Mouse (Mus musculus) layer of hippocampus, adult 2 months (tissue): ENCODE data around the gene Uvrag. TPM values are rescaled to one million over a fixed set of nuclear protein-coding genes. Genes with fewer than 3 reads are reported as not detected.

Experiments used
- DNase-seq, 2 experiments: peaks; one replicate each; pipeline ENCODE4 v3.0.0; 2022; ENCODE audit warnings: low spot score in 2 of 2
- H3K27ac ChIP-seq: fragments of 200-600 bp; 2 replicates; pipeline ENCODE4 v1.8.1; 2022
- H3K4me3 ChIP-seq: fragments of 200-600 bp; 2 replicates; pipeline ENCODE4 v1.8.1; 2022; ENCODE audit warnings: mild to moderate bottlenecking
- CTCF ChIP-seq: fragments of 200-600 bp; conservative IDR thresholded peaks from 2 replicates; pipeline ENCODE4 v1.8.1; 2022; ENCODE audit warnings: antibody characterized with exemption, mild to moderate bottlenecking, moderate library complexity
- total RNA-seq, 2 experiments: library from RNA; stranded (reverse); gene quantifications; 2 replicates each; pipeline ENCODE4 v1.2.3; 2021

Uvrag gene
- total RNA-seq, 2 experiments from 2014 or later: 48.9 to 52.4 TPM

DNA sequence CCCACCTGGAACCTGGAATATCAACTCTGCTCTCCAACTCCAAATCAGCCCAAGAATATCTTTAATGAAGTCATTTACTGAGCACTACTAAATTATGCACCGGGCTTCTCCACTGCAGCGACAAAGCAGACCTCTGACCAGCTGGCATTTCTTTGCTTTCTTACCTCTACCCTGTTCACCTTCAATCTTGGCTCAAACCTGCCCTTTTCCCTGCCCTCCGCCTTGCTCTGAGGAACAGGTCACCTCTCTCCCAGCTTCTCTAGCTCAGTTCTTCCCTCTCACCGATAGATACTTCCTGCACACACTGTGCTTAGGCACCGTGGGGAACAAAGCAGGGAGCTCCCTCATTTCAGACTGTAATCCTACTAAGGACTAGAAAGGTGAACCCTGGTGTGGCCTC lies 18.3 kb downstream of the Uvrag start:
- no peak for DNase-seq

DNA sequence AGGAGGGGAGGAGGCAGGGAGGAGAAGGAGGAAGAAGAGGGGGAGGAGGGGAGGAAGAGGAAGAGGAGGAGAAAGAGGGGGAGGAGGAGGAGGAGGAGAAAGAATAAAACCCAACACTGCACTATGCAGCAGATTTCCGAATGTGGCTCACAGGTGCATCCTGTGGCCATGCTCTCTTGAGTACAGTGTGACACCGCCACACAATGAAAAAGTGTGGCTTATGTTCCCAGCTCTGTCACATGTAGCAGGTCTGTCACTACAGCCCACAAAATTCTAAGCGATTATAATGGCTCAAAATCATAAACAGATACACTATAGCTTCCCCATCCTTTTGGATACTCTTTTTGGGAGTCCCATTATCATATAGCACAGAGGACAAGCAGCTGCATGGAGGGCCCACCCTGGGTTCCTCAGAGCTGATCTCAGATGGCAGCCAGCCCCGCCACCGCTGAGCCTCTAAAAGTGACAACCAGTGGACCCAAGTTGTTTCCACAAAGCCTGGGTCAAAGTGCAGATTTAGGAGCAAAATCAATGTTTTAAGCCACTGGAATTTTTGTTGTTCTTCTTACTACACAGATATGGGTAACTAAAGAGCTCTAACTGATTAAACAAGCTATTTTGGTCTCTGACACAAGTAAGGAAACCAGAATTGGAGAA lies 19.9 kb downstream of the Uvrag start:
- H3K4me3 ChIP-seq: no peak overlapping the region
- H3K27ac ChIP-seq: no peak overlapping the region
- no peak for TF ChIP-seq CTCF
- DNase-seq: no peak

More for the DNA sequence above, 18.3 kb downstream of the Uvrag start:
- Histone ChIP-seq H3K4me3 (no peak overlapping the region), H3K27ac (no peak overlapping the region)
- no peak for TF ChIP-seq CTCF

DNA sequence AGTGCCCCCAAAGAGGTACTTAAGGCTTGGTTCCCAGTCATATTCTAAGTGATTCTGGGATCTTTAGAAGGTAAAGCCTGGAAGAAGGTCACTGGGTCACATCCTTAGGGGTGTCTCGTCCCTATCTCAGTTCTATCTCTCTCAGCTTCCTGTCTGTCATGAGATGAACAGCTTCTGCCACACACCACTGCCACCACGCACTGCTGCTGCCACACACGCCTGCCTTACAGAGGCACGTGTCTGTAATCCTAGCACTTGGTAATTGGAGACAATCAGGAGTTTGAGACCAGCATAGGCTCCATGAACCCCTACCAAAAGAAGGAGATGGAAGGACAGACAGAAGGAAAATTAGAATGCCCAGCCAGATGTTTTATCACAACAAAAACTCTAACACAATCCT lies 20.9 kb downstream of the Uvrag start:
- no peak for TF ChIP-seq CTCF
- H3K4me3 ChIP-seq: no peak overlapping the region
- no peak for DNase-seq
- no peak overlapping the region for H3K27ac ChIP-seq

DNA sequence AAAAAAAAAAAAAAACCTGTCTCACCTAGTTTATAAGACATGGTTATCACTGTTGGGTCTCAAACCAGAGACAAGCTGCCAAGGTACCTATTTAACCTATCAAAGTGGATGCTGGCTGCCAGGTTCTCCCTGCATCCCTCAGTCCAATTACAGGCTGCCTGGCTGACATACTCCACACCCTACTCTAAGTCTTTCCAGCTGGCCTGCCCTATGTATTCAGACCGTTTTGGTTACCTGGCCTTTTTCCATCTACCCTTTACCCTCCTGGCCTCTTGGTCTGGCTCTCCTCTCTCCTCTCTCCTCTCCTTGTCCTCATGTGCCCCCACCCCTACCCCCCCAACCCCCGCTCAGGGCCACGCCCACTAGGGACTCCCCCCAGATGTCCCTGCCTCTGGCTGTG lies 24.2 kb downstream of the Uvrag start:
- no peak for TF ChIP-seq CTCF
- no peak overlapping the region for H3K4me3 ChIP-seq
- H3K27ac ChIP-seq: no peak overlapping the region
- no peak for DNase-seq

DNA sequence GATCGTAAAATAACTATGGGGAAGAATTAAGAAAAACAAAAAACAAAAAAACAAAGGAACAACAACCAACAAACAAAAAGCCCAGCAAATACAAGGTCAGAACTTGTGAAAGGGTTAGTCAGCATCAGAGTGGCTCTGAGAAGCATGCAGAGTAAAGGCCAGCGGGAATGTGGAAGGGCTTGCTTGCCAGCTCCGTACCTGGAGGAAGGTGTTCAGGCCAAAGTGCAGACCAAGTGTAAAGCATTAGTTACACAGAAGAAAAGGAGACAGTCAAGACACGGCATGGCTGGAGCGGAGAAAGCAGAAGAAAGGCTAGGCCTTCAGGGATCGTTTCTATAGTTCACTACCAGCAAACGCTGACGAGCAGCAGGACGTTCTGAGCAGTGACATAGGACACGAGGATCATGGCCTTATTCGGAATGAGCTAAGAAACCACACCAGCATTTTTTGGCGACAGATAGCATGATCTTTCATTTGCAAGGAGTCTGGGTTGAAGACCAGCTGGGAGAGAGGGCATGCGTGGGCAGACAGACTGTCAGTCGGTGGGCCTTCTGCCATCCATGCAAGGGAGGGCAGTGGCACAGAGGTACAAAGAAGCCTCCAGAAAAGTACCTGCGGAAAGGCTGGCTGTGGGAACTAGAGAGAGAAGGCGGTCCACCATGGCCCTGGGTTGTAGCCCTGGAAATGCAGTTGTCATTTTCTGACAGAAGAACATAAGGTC lies 26.8 kb downstream of the Uvrag start:
- no peak overlapping the region for H3K4me3 ChIP-seq
- TF ChIP-seq CTCF: no peak
- peak overlapping the region; percentile 43; the same call in 1 of the 2 replicates for H3K27ac ChIP-seq
- peak in 1 of 2 experiments; percentile 44 for DNase-seq

DNA sequence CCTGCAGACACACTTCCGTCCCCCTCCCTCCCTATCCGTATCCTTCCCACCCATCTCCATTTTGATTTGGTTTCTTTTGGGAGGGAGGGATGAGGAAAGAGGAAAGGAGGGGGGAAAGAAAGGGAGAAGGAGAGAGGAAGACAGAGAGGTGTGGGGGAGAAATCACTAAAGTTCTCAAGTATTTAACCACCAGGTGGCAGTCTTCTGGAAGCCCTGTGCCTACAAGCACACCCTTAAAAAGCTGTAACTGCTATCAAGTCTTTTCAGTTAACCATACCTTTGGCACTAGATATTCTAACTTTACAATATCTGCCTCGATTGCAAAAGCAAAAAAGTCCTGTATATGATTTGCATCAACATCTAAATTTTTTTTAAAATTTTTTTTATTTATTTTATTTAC lies 33.4 kb downstream of the Uvrag start:
- peak; percentile 86 for TF ChIP-seq CTCF
- DNase-seq: peak in 1 of 2 experiments; percentile 41

DNA sequence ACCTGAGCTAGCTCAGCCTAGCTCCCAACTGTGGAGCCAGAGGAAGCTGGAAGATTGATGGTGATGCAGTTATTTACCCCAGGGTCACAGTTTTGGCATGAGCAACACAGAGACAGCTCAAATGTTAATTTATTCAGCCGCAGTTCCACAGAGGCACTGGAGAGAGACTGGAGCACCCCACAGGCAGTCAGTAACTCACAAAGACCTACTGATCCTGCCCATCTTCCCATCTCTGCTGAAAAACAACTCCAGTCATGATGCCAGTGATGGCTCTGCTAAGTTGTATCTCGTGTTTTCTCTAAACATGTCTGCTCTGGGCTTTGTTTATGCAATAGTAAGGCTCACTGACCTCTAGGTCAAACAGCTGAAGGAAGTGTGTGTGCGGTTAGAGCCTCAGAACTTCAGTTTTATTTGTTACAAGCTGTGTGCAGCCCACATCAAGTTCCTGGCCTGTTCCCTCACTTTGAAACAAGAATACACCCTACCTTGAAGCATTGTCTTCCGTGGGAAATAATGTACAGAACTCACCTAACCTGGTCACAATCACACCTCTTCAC lies 34.1 kb downstream of the Uvrag start:
- no peak for DNase-seq
- Histone ChIP-seq H3K27ac (peak overlapping the region; percentile 43), H3K4me3 (no peak overlapping the region)
- no peak for TF ChIP-seq CTCF

More for the DNA sequence above, 33.4 kb downstream of the Uvrag start:
- H3K4me3 ChIP-seq: no peak overlapping the region
- 0 out of 2 replicates have a peak overlapping the region, but pooled peaks have one; percentile 5 for H3K27ac ChIP-seq

DNA sequence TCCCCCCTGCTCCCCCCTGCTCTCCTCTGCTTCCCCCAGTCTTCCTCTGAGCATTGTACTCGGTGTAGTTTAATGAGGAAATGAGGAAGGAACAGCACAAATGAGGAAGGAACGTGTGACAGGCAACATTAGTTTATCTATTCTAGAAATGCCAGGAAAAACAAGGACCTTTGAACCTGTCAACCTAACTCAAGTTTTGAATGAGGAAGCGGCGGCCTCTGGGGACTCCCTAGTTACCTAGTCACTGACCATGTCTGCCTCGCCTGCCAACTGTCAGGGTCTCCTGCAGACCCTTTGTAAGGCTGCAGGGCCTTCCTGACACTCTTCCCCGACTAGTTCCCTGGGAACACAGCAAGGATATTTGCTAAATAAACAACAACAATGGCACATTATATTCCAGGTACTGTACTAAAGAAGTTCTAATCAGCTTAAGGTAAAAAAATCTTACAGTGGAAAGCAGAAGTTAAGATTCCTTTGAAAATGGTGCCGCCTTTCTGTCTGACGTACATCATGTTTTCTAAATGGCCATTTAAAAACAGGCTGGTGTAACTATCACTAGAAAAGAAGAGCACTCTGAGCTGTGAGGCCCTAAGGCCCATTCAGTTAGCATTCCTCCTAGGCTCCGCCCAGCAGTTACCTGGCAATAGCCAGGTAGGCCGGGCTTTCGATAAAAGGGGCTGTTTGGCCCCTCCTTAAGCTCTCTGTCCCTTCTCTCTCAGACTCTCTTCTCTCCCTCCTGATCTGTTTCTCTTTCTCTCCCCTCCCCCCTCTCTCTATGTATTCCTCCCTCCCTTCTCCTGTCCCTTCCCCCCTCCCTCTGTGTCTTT lies 39.0 kb downstream of the Uvrag start:
- Histone ChIP-seq H3K4me3 (no peak overlapping the region), H3K27ac (no peak overlapping the region)
- TF ChIP-seq CTCF: no peak
- DNase-seq: no peak

DNA sequence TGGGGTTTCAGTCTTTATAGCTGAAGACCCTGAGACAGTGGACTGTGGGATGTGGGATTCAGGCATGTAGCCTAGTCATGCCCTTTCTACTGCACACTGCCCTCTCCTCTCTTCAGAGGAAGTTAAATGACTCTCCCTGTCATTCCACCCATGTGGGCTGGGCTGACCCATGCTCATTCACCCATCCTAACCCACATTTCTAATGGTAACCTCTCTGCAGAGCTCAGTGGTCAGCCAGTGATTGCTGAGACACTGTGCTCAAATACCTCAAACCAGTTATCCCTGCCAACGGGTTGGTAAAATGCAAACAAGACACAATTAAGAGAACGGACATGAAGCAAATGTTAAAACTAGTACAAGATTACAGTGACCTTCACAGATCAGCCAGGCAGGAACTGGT lies 39.9 kb downstream of the Uvrag start:
- no peak overlapping the region for H3K27ac ChIP-seq
- TF ChIP-seq CTCF: no peak
- H3K4me3 ChIP-seq: no peak overlapping the region
- no peak for DNase-seq

DNA sequence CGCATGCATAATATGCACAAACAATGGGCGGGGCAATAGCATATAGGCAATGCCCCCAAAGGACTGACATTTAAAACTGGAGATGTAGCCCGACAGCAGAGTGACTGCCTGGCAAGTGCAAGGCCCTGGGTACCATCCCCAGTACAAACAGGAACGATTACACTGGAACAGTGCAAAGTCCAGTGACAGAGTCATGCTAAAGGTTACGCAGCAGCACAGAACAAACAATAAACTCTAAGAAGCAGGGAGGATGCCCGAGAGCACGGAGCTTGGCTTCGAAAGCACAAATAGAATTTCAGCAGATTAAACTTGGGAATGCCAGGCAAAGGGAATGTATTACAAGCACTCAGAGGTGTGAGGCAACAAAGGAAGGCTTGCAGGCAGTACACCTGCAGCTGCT lies 40.4 kb downstream of the Uvrag start:
- TF ChIP-seq CTCF: no peak
- Histone ChIP-seq H3K27ac (no peak overlapping the region), H3K4me3 (no peak overlapping the region)
- no peak for DNase-seq

DNA sequence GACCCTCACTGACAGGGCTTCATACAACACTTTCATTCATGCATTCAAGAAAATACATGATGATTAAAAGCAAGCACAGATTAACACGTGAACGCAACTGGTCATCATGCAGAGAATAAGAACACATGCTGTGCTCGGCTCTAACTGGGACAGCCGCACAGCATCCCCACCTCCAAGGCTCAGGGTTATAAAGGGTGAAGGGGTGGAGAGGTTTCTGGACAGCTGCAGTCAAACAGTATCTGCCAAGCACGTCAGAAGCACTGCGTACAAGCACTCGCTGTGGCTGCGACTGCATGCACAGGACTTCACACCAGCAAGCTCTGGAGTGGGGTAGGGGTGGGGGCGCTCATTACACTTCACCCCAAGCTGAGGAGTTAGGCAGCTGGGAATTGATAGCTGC lies 40.9 kb downstream of the Uvrag start:
- no peak overlapping the region for H3K4me3 ChIP-seq
- no peak for DNase-seq
- TF ChIP-seq CTCF: no peak
- H3K27ac ChIP-seq: no peak overlapping the region

DNA sequence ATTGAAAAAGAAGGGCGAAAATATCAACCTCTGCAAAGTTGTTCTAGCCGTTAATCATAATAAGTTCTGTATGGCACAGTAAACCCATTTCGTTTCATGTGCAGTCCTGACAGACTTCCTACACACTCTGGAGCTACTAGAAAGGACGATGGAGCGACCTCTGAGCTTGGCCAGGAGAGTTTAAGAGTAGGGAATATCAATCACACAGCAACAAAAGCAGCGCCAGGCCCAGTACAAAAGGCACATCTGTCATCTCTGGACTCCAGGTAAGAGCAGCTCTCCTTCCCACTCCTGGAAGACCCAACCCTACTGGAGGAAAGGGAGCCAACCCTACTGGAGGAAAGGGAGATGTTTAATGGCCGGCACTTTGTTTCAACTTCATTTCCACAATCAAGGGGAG lies 43.2 kb downstream of the Uvrag start:
- no peak for TF ChIP-seq CTCF
- Histone ChIP-seq H3K4me3 (no peak overlapping the region), H3K27ac (no peak overlapping the region)
- no peak for DNase-seq

DNA sequence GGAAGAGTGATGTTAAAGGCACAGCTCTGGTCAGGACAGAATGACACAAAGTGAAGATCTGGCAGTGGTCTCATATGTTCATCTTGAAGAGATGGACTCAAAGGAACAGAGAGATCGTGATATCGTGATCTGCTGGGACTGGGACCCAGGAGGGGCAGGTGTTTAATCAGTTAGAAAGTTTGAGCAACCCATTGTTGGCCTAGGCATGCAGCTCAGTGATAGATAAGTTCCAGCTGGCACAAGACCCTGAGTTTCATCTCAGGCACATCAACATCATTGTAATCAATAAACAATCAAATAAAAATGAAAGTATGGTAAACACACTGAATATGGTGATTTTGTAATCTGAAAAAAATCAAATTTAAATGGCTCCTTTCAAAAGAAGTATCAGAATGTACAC lies 43.8 kb downstream of the Uvrag start:
- Histone ChIP-seq H3K27ac (no peak overlapping the region), H3K4me3 (no peak overlapping the region)
- TF ChIP-seq CTCF: no peak
- DNase-seq: no peak
